Mouse (Mus musculus): Measurements from ENCODE around the gene Vmn2r82.

GRCm38 (mm10) chr10:79417142-79417771 is 60.9 kb downstream of the Vmn2r82 start:
- TF ChIP-seq CTCF (IDR thresholded peaks at IDR 0.05; ENCODE audit: borderline replicate concordance, control insufficient read depth, extremely low read depth, insufficient read depth, low read length, poor library complexity) (no peak), POLR2A (IDR thresholded peaks at IDR 0.05; ENCODE audit: control insufficient read depth, extremely low read depth, insufficient read depth, low read length, poor library complexity) (no peak)
